Mouse (Mus musculus): ENCODE measurements at regions not wholly inside any gene's neighbourhood (a gene's known extent, or its start where the extent isn't known, plus 50 kb on each side); places are given as distances from the start of the nearest gene placed in this dataset.

- DNase-seq: no peak
Measured at GRCm38 (mm10) chr7:83077919-83078265, 210.8 kb downstream of the Mex3b start.

- no peak for DNase-seq
Measured at GRCm38 (mm10) chr7:83078695-83079094, 211.6 kb downstream of the Mex3b start.

- DNase-seq: no peak
Measured at GRCm38 (mm10) chr7:83079842-83080241, 212.7 kb downstream of the Mex3b start.

- no peak for DNase-seq
Measured at GRCm38 (mm10) chr7:83084496-83085082, 217.5 kb downstream of the Mex3b start.

- no peak for DNase-seq
Measured at GRCm38 (mm10) chr7:83085547-83086158, 218.5 kb downstream of the Mex3b start.

GRCm38 (mm10) chr7:83087408-83087807, 220.3 kb downstream of the Mex3b start:
- DNase-seq: no peak

GRCm38 (mm10) chr7:83088125-83088524, 221.0 kb downstream of the Mex3b start:
- DNase-seq: no peak

GRCm38 (mm10) chr7:83089330-83089982, 222.3 kb downstream of the Mex3b start:
- no peak for DNase-seq

GRCm38 (mm10) chr7:83093923-83094355, 226.8 kb downstream of the Mex3b start:
- DNase-seq: no peak

GRCm38 (mm10) chr7:83094899-83095298, 227.8 kb downstream of the Mex3b start:
- no peak for DNase-seq

- no peak for DNase-seq
Measured at GRCm38 (mm10) chr7:83095593-83095992, 228.5 kb downstream of the Mex3b start.

GRCm38 (mm10) chr7:83104426-83104825, 237.3 kb downstream of the Mex3b start:
- DNase-seq: no peak

GRCm38 (mm10) chr7:83105672-83106071, 238.5 kb downstream of the Mex3b start:
- no peak for DNase-seq

- DNase-seq: no peak
Measured at GRCm38 (mm10) chr7:83111217-83111823, 244.2 kb downstream of the Mex3b start.

GRCm38 (mm10) chr7:83116487-83116886, 249.4 kb downstream of the Mex3b start:
- no peak for DNase-seq

GRCm38 (mm10) chr7:83117065-83117464, 249.9 kb downstream of the Mex3b start:
- no peak for DNase-seq

- no peak for DNase-seq
Measured at GRCm38 (mm10) chr7:83126196-83126595, 259.1 kb downstream of the Mex3b start.

GRCm38 (mm10) chr7:83140216-83140615, 273.1 kb downstream of the Mex3b start:
- no peak for DNase-seq

- DNase-seq: no peak
Measured at GRCm38 (mm10) chr7:83140658-83141057, 273.5 kb downstream of the Mex3b start.

- no peak for DNase-seq
Measured at GRCm38 (mm10) chr7:83144018-83144417, 276.9 kb downstream of the Mex3b start.

- no peak for DNase-seq
Measured at GRCm38 (mm10) chr7:83145551-83145950, 278.4 kb downstream of the Mex3b start.

- no peak for DNase-seq
Measured at GRCm38 (mm10) chr7:83161226-83161625, 294.1 kb downstream of the Mex3b start.

GRCm38 (mm10) chr7:83162868-83163267, 295.7 kb downstream of the Mex3b start:
- DNase-seq: no peak

GRCm38 (mm10) chr7:83179403-83179802, 312.3 kb downstream of the Mex3b start:
- DNase-seq: no peak
